Mouse (Mus musculus): ENCODE data around the gene Washc2.

DNA sequence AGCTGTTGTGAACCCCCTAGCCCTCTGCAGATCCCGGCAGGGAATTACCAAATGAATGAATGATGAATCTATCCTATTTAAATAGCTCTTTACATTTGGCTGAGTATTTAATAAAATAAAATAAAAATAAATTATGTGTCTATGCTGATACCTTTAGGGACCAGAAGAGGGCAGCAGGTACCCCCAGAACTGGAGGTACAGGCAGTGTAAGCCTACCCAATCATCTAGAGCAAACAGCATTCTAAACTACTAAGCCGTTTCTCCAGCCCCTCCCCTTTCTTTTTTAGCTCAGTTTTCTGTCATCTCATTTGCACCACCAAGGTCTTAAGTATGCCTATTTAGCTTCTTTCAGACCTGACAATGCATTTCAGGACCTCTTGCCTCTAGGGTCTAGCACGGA is 9.7 kb upstream of the Washc2 start:
- no peak for TF ChIP-seq POLR2A (IDR thresholded peaks at IDR 0.05; ENCODE audit: low read depth, low read length)
- no peak for TF ChIP-seq CTCF (IDR thresholded peaks at IDR 0.05; ENCODE audit: extremely low read depth, insufficient read length, insufficient replicate concordance, low read depth, low read length)

All from small intestine, adult 2 months (tissue).